Mouse (Mus musculus): ENCODE measurements around the gene Sigirr. TPM values are rescaled to one million over a fixed set of nuclear protein-coding genes. Genes with fewer than 3 reads are reported as not detected.
A peak's percentile ranks its signal among the peaks of the same experiment; 100 is the strongest.

Sigirr gene
- polyA plus RNA-seq, 1 experiment from 2014 or later, result 24.7 TPM

- no peaks in the 10 kb centered on the region for H3K9me3 ChIP-seq (replicated peaks)
- peak overlapping the region; percentile 13; the same call in 1 of the 2 replicates for H3K4me2 ChIP-seq
- WGBS, result 28% methylated on average over 23 of the region's 23 CpGs
- no peak overlapping the region for H3K9ac ChIP-seq
- H3K36me3 ChIP-seq, result peaks cover 6% of the 10 kb centered on the region; the same call in 1 of the 2 replicates
- 0 out of 2 replicates have a peak, but pooled peaks have one; percentile 12 for ATAC-seq (replicated peaks; ENCODE audit: low FRiP score)
- H3K27me3 ChIP-seq, result peaks cover 42% of the 10 kb centered on the region
- H3K4me3 ChIP-seq (replicated peaks), result no peak overlapping the region
- H3K27ac ChIP-seq, result no peak overlapping the region
- peaks cover 20% of the 10 kb centered on the region for H3K4me1 ChIP-seq
Measured at GRCm38 (mm10) chr7:141072017-141072745, 28.2 kb downstream of the Sigirr start.

DNA sequence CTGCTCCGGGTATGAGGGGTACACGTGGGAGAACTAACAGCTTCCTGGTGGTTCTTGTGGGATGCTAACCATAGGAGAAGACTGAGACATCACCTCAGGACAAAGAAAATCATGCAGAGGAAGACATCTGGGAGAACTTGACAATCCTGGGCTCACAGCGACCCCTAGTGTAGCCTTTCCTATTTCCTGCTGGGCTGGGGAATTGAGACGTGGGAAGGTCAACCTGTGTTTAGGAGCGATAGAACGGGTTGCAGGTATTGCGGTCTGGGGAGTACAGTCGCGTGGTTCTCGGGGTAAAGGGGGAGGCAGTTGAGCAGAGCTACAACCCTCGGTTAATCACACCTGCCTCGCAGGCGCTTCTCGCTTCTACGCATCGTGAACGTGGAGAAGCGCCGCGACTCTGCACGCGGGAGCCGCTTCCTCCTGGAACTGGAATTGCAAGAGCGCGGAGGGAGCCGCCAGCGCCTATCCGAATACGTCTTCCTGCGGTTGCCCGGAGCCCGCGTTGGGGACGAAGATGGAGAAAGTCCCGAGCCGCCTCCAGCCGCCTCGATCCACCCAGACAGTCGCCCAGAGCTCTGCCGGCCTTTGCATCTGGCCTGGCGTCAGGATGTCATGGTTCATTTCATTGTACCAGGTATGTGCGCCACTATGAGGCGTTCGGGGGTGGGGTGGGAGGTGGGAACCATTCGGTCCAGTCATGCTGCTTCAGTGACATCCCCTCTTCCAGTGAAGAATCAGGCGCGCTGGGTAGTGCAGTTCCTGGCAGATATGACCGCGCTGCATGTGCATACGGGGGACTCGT, 30.1 kb downstream of the Sigirr start:
- Histone ChIP-seq H3K9me3 (replicated peaks) (no peaks in the 10 kb centered on the region), H3K4me3 (replicated peaks) (peak overlapping the region; percentile 45), H3K27ac (no peak overlapping the region), H3K4me1 (peaks cover 20% of the 10 kb centered on the region), H3K9ac (peak overlapping the region; percentile 42), H3K36me3 (peaks cover 11% of the 10 kb centered on the region), H3K27me3 (peaks cover 42% of the 10 kb centered on the region), H3K4me2 (peak overlapping the region; percentile 93)
- ATAC-seq (replicated peaks; ENCODE audit: low FRiP score), result peak; percentile 26
- WGBS, result 1% methylated on average over 51 of the region's 51 CpGs

DNA sequence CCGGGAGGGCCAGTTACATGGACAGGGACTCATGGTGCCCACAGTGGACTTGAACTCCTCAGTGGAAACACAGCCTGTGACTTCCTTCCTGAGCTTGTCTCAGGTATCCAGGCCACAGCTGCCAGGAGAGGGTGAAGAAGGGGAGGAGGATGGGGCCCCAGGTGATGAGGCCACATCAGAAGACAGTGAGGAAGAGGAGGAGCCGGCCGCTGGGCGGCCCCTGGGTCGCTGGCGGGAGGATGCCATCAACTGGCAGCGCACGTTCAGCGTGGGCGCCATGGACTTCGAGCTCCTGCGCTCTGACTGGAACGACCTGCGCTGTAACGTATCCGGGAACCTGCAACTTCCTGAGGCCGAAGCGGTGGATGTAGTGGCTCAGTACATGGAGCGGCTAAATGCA, 32.0 kb downstream of the Sigirr start:
- Histone ChIP-seq H3K4me3 (replicated peaks) (no peak overlapping the region), H3K4me2 (no peak overlapping the region)
- WGBS, result 67% methylated on average over 19 of the region's 19 CpGs

DNA sequence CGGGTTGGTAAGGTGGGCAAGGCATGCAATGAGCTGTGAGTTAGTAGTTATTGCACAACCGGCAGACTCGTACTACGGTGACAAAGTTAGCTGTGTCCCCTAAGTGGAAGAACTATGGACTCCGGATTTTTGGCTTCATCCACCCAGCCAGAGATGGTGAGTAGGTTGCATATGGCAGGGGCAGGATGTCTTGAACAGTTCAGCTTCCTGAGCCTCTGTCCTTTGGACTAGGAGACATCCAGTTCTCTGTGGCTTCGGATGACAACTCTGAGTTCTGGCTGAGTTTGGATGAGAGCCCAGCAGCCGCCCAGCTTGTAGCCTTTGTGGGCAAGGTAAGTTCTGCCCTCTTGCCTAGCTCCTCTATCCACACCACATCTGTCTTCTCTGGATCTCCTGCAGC, 35.8 kb downstream of the Sigirr start:
- Histone ChIP-seq H3K36me3 (peaks cover 26% of the 10 kb centered on the region), H3K9me3 (replicated peaks) (no peaks in the 10 kb centered on the region), H3K27me3 (peaks cover 23% of the 10 kb centered on the region), H3K4me2 (no peak overlapping the region), H3K4me3 (replicated peaks) (no peak overlapping the region), H3K4me1 (peaks cover 26% of the 10 kb centered on the region), H3K9ac (no peak overlapping the region), H3K27ac (no peak overlapping the region)
- 94% methylated on average over 7 of the region's 7 CpGs for WGBS
- ATAC-seq (replicated peaks; ENCODE audit: low FRiP score), result no peak

More for the DNA sequence above, 32.0 kb downstream of the Sigirr start:
- Histone ChIP-seq H3K27ac (no peak overlapping the region), H3K4me1 (peaks cover 23% of the 10 kb centered on the region), H3K27me3 (peaks cover 42% of the 10 kb centered on the region), H3K36me3 (peaks cover 26% of the 10 kb centered on the region), H3K9me3 (replicated peaks) (no peaks in the 10 kb centered on the region), H3K9ac (no peak overlapping the region)
- ATAC-seq (replicated peaks; ENCODE audit: low FRiP score), result no peak

- Histone ChIP-seq H3K27me3 (peaks cover 21% of the 10 kb centered on the region), H3K4me2 (no peak overlapping the region), H3K4me3 (replicated peaks) (no peak overlapping the region), H3K36me3 (peaks cover 26% of the 10 kb centered on the region), H3K9ac (no peak overlapping the region), H3K9me3 (replicated peaks) (no peaks in the 10 kb centered on the region), H3K4me1 (peaks cover 26% of the 10 kb centered on the region), H3K27ac (no peak overlapping the region)
- 78% methylated on average over 7 of the region's 7 CpGs for WGBS
- no peak for ATAC-seq (replicated peaks; ENCODE audit: low FRiP score)
Measured at GRCm38 (mm10) chr7:141064175-141064574, 36.2 kb downstream of the Sigirr start.

GRCm38 (mm10) chr7:141063353-141063752, 37.0 kb downstream of the Sigirr start:
- peaks cover 14% of the 10 kb centered on the region for H3K27me3 ChIP-seq
- 82% methylated on average over 3 of the region's 3 CpGs for WGBS

DNA sequence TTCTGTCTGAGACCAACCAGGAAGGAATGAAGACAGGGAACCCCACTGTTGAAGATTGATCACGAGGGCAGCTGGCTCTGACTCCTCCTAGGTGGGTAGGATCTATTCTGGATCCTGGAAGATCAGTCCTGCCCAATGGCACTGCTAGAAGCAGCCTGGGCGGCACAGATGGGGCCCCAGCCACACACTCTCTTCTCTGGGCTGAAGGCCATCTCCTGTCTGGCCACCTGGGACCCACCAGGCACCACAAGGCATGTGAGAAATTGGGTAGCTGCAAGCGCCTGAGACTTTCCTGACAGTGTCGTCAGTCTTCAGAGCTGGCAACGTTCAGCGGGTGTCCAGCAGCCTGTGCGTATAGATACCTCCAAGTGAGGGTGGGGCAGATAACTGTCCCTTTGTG, 37.8 kb downstream of the Sigirr start:
- H3K4me2 ChIP-seq, result no peak overlapping the region
- H3K9me3 ChIP-seq (replicated peaks), result no peaks in the 10 kb centered on the region

More at GRCm38 (mm10) chr7:141063353-141063752, 37.0 kb downstream of the Sigirr start:
- Histone ChIP-seq H3K4me3 (replicated peaks) (no peak overlapping the region), H3K9me3 (replicated peaks) (no peaks in the 10 kb centered on the region), H3K4me2 (no peak overlapping the region), H3K27ac (no peak overlapping the region), H3K9ac (no peak overlapping the region), H3K4me1 (peaks cover 26% of the 10 kb centered on the region), H3K36me3 (peaks cover 26% of the 10 kb centered on the region)
- ATAC-seq (replicated peaks; ENCODE audit: low FRiP score), result no peak

GRCm38 (mm10) chr7:141061269-141061692, 39.1 kb downstream of the Sigirr start:
- Histone ChIP-seq H3K27ac (peak overlapping the region; percentile 42; the same call in 1 of the 2 replicates), H3K9ac (peak overlapping the region; percentile 72), H3K4me1 (peaks cover 26% of the 10 kb centered on the region), H3K4me3 (replicated peaks) (peak overlapping the region; percentile 77), H3K27me3 (peaks cover 9% of the 10 kb centered on the region), H3K9me3 (replicated peaks) (no peaks in the 10 kb centered on the region), H3K4me2 (peak overlapping the region; percentile 98), H3K36me3 (peaks cover 20% of the 10 kb centered on the region)
- under 1% methylated on average over 37 of the region's 37 CpGs for WGBS
- peak; percentile 68 for ATAC-seq (replicated peaks; ENCODE audit: low FRiP score)

More for the DNA sequence above, 37.8 kb downstream of the Sigirr start:
- ATAC-seq (replicated peaks; ENCODE audit: low FRiP score), result no peak
- H3K9ac ChIP-seq, result no peak overlapping the region
- 85% methylated on average over 7 of the region's 7 CpGs for WGBS
- H3K36me3 ChIP-seq, result peaks cover 20% of the 10 kb centered on the region
- H3K27me3 ChIP-seq, result peaks cover 9% of the 10 kb centered on the region
- H3K4me3 ChIP-seq (replicated peaks), result no peak overlapping the region
- H3K27ac ChIP-seq, result no peak overlapping the region
- H3K4me1 ChIP-seq, result peaks cover 26% of the 10 kb centered on the region

DNA sequence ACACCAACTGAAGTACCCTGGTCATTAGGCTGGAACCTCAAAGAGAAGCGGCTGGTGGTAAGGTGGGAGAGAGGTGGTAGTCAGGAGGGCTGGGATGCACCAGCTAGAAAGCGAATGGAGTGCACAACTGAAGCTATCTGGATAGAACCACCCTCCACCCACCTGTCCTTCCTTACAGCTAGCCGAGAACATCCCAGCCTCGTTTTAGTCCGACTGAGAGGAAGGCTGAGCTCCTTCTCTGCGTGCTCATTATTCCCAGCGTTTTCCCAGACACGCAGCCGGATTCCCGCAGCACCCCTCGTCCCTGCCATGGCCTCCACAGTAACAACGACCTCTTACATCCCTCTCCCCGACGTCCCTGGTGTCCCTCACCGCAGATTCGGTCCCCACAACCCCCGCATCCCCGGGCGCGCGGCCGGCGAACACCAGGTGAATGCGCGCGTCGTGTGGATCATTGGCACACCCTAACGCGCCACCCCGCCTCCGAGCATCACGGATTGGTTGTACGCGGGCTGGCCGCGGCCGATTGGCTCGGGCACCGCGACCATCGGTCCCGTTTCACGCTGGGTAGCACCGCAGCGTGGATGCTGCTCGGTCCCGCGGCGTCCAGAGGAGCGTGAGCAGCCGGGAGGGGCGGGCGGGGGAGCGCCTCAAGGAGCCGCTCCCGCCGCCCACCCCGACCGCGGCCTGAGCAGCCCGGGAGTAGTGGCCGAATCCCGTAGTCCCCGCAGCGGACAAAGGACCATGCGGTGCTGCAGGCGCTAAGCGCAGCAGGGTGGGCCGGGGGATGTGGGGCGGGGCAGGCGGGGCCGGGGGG, 39.7 kb downstream of the Sigirr start, which contains the start of gene B4galnt4:
Gene B4galnt4 (plus strand): TSS at position 679 of the 817 bp plus-strand sequence.
- peak; percentile 96 for ATAC-seq (replicated peaks; ENCODE audit: low FRiP score)
- Histone ChIP-seq H3K36me3 (peaks cover 18% of the 10 kb centered on the region), H3K4me2 (peak within 1 kb of the TSS; percentile 98), H3K27me3 (peaks cover 9% of the 10 kb centered on the region), H3K27ac (peak within 1 kb of the TSS; percentile 42; the same call in 1 of the 2 replicates), H3K9ac (peak within 1 kb of the TSS; percentile 72), H3K4me1 (peaks cover 26% of the 10 kb centered on the region), H3K9me3 (replicated peaks) (no peaks in the 10 kb centered on the region), H3K4me3 (replicated peaks) (peak within 1 kb of the TSS; percentile 77)
- under 1% methylated on average over 72 of the region's 72 CpGs for WGBS

GRCm38 (mm10) chr7:141059929-141060328, 40.4 kb downstream of the Sigirr start:
- no peak overlapping the region for H3K9ac ChIP-seq
- H3K27ac ChIP-seq, result no peak overlapping the region
- H3K4me2 ChIP-seq, result peak overlapping the region; percentile 98
- H3K36me3 ChIP-seq, result peaks cover 11% of the 10 kb centered on the region
- H3K9me3 ChIP-seq (replicated peaks), result no peaks in the 10 kb centered on the region
- WGBS, result 62% methylated on average over 2 of the region's 2 CpGs
- peaks cover 26% of the 10 kb centered on the region for H3K4me1 ChIP-seq
- peak overlapping the region; percentile 77 for H3K4me3 ChIP-seq (replicated peaks)
- peaks cover 9% of the 10 kb centered on the region for H3K27me3 ChIP-seq
- ATAC-seq (replicated peaks; ENCODE audit: low FRiP score), result no peak

- H3K36me3 ChIP-seq, result peaks cover under 1% of the 10 kb centered on the region; the same call in 1 of the 2 replicates
- H3K9ac ChIP-seq, result no peak overlapping the region
- 88% methylated on average over 14 of the region's 14 CpGs for WGBS
- no peaks in the 10 kb centered on the region for H3K9me3 ChIP-seq (replicated peaks)
- no peak overlapping the region for H3K4me2 ChIP-seq
- H3K27ac ChIP-seq, result no peak overlapping the region
- ATAC-seq (replicated peaks; ENCODE audit: low FRiP score), result no peak
- H3K4me1 ChIP-seq, result peaks cover 23% of the 10 kb centered on the region
- no peak overlapping the region for H3K4me3 ChIP-seq (replicated peaks)
- H3K27me3 ChIP-seq, result peaks cover 9% of the 10 kb centered on the region
Measured at GRCm38 (mm10) chr7:141058601-141059341, 41.6 kb downstream of the Sigirr start.

All from kidney, embryonic 15.5 days (tissue).